Mouse (Mus musculus): ENCODE measurements around the gene Nxnl1.

Gene Nxnl1

DNA sequence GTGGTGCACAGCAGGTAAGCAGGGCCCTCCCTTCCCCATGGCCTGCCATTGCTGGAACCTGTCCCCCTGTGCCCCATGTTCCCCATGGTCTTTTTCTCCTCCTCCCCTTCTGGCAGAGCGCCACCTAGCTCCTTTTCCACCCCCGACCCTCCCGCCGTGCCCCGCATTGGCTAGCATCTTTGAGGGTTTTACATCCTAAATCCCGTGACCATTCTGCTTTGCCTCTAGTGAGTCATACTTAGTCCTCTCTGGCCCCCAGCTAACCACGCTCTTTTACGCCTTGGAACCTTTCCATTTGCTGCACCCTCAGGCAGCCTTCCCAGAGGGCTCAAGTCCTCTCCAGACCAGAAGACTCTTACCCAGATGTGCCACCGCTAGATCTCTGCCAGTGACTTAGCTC, 13.8 kb upstream of the Nxnl1 start:
- DNase-seq = peak; percentile 12

DNA sequence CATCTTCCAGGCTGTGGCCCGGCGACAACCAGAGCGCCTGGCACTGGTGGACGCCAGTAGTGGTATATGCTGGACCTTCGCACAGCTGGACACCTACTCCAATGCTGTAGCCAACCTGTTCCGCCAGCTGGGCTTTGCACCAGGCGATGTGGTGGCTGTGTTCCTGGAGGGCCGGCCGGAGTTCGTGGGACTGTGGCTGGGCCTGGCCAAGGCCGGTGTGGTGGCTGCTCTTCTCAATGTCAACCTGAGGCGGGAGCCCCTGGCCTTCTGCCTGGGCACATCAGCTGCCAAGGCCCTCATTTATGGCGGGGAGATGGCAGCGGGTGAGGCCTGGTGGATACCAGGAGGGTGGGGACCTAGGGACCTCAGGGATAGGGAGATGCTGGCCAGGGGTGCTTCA, 13.1 kb upstream of the Nxnl1 start:
- DNase-seq = no peak

DNA sequence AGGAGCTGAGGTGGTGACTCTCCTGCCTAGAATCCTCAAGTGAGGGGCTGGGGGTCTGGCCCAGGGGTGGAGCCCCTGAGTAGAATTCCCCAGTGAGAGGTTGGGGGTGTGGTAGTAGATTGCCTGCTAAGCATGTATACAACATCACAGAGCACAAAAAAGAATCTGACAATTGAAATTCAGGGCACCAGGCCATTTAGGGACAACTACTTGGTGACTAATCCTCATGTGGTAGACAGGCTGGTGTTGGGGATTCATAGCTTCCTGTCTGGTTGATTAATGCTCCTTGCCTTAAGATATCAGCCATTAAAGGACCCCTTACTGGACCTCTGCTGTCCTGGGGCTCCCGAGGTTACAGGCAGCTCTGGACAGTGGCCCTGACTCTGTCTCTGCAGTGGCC, 12.6 kb upstream of the Nxnl1 start:
- DNase-seq = no peak

DNA sequence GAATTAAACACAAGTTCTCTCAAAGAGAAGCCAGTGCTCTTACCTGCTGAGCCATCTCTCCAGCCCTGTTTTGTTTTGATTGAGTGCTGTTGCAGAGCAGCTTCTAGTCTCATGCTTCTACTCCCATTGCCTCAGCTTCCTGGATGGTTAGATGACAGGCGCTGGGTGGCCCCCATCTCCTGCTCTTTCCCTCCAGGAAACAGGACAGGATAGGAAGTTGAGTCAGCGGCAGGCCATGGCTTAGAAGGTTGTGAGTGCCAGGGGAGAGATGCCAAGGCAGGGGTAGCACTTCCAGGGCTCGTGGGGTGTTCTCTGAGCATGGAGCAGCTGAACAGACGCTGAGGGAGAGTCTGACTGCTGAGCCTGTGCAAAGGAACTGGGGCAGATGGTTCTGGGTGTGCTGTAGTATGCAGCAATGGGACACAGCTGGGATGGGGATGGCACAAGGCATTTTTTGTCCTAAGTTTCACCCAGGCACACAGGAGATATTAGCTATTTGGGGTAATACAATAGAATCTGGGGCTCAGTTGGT, 11.5 kb upstream of the Nxnl1 start:
- no peak for DNase-seq

DNA sequence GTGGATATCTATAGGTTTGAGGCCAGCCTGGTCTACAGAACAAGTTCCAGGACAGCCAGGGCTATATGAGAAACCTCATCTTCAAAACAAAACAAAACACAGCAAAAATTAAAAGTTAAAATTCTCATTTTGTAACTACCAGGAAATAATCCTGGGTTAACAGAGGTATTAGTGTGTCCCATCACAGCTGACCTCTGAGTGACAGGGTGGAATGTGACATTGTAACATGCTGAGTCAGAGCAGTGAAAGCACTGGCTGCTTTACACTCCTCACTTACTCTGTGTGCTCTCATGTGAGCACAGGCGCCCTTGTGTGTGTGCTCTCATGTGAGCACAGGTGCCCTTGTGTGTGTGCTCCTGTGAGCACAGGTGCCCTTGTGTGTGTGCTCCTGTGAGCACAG, 8.6 kb upstream of the Nxnl1 start:
- no peak for DNase-seq

DNA sequence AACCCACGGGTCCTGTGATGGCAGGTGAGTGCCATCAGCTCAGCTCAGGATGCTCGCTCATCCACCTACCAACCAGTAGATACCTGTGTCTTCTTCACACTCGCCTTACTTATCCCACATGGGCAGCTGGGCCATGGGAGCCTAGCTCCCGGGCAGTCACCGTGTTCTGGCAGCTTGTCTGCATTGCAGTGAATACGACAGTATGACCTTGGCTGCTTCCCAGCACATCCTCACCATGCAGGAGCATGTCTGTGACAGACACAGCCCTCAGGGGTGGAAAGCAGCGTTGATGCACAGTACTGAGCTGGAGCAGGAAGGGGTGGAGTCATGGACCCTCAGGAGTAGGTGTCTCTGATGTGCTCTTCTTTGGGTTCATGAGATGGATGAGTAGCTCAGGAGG, 8.0 kb upstream of the Nxnl1 start:
- DNase-seq = no peak

DNA sequence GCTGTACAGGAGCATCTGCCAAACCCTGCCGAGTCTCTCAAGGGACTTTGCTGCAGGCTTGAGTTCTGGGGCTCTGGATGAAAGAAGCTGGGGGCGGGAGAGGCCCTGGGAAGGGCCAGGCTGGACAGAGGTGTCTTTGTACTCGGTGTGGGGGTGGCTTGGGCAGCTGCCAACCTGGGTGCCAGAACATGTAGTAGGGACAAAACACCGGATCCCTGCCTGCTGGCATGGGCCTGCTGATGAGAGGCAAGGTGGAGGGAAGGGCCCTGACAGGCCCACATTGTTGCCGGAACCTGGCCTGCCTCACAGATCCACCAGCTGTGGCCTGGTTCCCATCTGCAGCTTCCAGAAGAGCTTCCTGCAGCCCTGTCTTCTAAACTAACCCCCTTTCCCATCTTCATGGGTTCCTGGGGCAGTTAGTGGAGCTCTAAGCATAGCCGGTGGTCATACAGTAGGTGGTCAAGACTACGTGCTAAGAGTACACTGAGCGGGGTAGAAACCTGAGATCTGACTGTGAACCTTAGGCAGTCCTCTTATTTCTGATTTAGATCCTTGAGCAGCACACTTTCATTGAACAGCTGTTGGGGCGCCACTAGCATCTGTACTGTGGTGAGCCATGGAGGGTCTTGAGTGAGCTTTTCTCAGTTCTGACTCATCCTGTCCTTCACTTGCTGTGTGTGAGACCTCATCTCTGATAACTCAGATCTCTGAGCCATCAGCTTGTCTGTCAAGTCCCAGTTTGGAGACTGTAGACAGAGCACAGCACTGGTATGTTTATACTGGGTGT, 6.6 kb upstream of the Nxnl1 start:
- peak; percentile 10 for DNase-seq

DNA sequence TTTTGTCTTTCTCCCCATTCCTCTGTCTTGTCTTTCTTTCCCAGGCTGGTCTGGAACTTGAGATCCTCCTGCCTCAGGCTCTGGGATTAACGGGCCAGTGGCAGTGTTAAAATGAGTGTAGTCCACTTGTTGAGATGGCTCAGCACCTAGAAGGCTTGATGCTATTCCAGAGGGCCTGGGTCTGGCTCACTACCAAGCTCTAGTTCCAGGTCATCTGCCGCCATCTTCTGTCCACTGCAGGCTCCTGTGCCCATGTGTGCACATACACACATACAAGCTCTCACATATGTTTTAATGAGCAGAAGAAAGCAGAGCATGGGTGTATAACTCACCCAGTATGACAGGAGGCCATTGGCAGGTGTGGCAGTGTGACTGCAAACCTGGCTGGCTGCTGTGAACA, 5.7 kb upstream of the Nxnl1 start:
- peak; percentile 4 for DNase-seq

DNA sequence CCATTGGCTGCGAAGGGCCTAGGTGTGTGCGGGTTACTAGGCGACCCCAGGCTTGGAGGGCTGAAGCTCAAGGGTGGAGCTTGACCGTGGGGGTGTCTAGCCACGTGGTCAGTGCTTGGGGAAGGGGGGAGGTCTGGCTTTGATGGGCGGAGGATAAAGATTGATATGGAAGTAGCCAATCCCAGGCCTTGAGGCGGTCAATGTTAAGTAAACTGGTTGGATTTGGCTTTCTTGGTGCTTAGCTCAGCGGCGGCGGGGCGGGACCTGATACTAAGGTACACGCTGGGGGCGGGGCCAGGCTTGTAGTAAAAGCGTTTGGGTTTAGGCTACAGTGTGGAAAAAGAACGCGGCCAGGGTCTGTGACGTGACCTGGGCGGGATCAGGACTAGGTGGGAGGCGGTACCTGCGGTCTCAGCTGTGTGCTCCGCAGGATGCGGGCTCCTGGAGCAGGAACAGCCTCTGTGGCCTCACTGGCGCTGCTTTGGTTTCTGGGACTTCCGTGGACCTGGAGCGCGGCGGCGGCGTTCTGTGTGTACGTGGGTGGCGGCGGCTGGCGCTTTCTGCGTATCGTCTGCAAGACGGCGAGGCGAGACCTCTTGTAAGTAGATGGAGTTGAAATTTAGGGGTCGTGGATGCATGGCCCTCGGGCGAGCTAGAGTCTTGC, 4.0 kb upstream of the Nxnl1 start:
- peak; percentile 91 for DNase-seq

DNA sequence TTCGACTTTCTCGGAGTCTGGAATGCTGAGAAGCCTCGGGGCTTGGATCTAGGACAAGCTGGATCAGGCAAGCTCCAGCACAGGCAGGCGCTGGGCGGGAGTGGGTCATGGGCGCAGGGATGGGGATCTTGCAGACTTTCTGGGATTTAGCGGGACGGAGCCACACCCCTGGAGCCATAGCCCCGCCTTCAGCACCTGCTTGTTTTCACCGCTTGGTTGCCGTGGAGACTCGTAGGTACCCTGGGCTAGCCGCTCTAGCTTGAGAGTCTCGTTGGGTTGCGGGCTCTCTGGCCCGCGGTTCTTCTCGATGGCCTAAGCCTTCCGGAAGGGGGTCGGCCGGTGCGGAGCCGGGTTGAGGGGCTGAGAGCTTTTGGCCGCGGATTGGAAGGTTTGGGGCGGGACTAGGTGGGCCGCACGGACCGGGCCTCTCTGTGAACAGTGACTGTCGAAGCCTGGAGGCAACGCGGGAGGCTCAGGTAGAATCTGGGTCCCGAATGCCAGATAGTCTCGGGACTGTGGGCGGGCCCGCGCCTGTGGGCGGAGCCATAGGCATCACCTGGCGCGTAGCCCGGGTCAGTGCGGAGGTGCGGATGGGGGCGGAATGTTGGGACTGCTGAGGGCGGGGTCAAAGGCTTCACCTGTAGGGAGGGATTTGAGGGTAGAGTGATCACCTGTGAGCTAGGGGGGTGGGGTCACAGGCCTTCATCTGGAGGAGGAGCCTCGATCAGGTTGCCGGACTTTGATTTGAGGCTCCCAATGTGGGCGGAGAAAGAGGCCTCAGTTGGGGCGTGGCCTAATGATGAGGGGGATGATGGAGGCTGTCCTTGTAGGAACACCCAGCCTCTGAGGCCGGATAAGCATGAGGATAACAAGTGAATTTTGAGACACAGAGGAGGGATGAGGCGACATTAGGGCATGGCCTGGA, 3.2 kb upstream of the Nxnl1 start:
- DNase-seq = peak; percentile 66

DNA sequence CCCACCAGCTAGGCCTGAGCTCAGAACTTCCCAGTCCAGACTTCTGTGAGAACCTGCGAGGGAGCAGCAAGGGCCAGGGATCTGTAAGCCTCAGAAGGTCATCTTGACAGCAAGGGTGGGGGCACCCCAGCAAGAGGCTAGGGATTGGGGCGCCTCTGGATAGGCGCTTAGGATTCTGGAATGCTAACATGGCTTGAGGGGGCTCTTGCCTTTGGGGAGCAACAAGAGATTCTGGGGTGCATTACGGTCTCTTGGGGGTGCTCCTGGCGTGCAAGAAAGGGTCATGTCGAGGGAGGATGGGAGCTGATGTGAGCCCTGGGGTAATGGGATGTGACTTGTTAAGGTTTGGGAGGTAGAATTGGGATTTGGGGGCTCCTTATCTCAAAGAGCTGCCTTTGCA, 2.5 kb upstream of the Nxnl1 start:
- peak; percentile 6 for DNase-seq

DNA sequence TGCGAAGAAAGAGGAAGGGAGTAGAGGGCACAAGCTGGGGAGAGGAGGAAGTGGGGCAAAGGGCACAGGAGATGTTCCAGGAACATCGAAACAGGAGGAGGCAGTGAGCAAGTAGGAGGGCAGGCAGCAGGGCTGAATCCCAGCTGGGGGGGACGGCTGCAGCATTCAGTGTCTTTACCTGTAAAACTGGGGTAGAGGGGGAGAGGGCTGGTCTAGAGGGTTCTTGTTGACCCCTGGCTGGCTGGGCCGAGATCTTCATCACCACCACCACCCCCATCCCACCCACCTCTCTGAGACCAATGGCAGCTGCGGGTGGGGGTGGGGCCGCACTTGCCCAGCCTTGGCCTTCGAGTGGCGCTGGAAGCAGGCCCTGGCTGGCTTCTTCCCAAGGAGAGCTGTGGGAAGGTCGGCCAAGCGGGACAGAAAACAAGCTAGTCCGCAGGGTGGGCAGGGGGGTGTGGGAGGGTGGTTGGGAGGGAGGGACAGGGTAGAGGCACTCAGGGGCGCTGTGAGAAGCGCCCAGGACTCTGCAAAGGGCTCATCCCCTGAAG, 2.1 kb upstream of the Nxnl1 start, which contains the start of gene Slc27a1:
TSS of gene Slc27a1 (plus strand) at position 496 of the 551 bp plus-strand sequence.
- peak; percentile 5 for DNase-seq

DNA sequence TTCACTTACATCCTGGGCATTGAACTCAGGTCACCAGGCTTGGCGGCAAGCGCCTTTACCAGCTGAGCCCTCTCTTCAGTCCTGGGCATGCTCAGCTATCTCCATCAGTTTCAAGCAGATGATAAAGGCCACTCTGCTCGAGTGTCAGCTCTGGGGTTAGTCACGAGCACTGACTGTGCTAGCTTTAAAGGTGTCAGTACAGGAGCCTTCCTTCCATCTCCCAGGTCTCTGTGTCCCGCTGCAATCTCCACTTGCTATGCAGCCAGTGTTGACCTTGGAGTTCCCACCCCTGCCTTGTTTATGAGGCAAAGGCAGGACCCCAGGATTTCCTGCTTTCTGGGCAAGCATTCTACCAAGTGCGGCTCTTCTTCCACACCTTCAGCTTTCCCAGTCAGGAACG, 1.2 kb upstream of the Nxnl1 start:
- no peak for DNase-seq

DNA sequence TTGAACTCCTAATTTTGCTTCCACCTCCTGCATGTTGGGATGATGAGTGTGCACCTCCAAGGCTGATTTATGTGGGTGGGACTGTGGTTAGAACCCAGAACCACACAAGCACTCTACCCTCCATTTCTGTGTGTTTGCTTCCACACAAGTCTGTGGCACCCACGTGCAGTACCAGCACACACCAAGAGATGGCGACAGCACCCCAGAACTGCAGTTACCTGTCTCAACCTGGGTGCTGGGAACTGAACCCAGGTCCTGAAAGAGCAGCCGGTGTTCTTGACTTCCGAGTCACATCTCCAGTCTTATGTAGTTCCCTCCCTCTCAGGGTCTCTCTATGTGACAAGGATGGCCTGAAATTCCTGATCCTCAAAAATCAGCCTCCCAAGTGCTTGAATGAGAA, 2.4 kb downstream of the Nxnl1 start:
- peak; percentile 25 for DNase-seq

DNA sequence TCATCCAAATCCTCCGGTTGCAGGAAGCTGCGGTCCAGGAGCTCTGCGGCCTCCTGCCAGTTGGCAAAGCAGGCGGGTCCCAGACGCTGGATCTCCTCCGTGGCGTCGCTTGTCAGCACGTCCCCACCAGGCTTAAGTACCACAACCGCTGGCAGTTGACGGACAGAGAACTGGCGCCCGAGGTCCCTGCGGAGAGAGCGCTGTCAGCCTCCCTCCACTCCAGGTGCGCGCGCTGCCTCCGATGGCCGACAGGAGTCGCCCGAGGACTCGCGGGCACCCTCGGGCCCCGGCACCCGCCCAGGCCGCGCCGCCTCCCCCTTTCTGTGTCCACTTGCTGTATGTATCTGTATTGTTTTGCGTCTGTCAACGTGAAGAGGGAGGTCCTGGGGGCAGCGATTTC, 3.6 kb downstream of the Nxnl1 start:
- peak; percentile 90 for DNase-seq

DNA sequence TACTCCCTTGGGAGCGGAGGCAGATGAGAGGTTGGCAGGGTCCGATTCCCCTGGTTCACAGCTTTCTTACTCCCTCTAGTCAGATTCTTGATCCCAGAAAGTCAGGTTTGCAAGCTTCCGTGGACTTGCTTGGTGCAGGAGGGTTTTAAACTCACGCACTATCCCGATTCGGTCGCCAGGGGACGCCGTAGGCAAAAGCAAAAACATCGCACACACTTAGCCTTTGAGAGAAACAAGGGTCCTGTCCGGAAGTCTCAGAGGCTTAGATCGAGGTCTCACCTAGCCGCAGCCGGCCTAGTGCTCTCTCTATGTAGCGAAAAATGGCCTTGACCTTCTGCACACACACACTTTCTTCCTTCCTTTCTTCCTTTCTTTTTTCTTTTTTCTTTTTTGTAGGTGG, 5.0 kb downstream of the Nxnl1 start:
- peak; percentile 76 for DNase-seq

DNA sequence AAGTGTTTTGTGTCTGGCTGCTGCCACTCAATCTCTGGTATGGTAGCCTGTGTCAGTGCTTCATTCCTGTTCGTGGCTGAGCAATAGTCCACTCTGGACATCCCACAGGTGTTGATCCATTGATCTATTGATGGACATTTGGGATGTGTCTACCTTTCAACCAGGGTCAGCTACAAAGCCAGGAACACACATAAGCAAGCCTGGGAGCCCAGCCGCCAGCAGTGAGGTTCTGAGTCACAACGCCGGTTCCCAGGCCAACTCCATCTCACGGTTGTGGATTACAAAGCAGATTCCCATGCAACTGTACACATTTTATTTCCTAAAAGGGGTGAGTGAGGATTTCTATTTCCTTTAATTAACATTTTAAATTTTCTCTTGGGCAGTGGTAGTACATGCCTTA, 5.6 kb downstream of the Nxnl1 start:
- no peak for DNase-seq

DNA sequence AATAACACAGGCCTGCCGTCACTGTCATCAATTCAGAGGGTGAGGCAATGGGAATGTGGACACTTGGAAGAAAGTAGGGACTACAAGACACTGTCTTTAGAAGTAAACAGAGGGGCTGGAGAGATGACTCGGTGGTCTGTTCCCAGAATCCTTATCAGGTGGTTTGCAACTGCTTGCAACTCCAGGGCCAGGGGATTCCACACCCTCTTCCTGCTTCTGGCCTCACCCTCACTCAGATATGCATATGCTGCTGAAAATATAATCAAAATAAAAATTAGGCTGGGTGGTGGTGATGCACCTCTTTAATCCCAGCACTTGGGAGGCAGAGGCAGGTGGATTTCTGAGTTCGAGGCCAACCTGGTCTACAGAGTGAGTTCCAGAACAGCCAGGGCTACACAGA, 6.3 kb downstream of the Nxnl1 start:
- DNase-seq = no peak

DNA sequence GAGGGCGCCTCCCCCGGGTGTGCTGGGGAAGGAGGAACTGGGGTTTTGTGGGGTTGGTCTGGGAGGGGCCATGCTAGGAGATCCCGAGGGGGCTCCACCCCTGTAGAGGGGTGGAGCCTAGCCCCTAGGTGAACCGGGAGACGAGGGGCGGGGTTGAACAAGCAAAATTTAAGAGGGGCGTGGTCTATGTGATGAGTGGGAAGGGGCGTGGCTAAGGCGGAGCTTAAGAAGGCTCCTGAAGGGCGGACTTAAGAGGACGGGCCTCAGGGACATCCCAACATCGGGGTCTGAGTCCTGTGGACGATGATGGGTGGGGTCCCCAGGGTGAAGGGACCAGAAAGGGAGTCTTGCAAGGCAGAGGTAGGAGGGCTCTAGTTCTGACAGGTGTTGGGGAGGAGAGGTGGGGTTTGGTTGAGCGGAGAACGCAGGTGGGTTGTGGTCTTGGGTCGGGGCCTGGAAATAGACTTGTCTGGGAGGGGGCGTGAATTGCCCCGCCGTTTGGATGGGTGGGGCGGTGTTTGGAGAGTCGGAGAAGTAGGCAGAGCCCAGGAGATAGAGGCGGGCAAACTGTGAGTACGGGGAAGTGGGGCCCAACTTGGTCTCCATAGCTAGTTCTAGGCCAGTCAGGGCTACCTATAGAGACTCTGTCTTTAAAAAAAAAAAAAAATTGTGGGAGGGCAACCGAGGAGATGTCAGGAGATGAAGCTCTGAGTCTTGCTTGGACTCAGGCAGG, 7.3 kb downstream of the Nxnl1 start:
- peak; percentile 91 for DNase-seq

DNA sequence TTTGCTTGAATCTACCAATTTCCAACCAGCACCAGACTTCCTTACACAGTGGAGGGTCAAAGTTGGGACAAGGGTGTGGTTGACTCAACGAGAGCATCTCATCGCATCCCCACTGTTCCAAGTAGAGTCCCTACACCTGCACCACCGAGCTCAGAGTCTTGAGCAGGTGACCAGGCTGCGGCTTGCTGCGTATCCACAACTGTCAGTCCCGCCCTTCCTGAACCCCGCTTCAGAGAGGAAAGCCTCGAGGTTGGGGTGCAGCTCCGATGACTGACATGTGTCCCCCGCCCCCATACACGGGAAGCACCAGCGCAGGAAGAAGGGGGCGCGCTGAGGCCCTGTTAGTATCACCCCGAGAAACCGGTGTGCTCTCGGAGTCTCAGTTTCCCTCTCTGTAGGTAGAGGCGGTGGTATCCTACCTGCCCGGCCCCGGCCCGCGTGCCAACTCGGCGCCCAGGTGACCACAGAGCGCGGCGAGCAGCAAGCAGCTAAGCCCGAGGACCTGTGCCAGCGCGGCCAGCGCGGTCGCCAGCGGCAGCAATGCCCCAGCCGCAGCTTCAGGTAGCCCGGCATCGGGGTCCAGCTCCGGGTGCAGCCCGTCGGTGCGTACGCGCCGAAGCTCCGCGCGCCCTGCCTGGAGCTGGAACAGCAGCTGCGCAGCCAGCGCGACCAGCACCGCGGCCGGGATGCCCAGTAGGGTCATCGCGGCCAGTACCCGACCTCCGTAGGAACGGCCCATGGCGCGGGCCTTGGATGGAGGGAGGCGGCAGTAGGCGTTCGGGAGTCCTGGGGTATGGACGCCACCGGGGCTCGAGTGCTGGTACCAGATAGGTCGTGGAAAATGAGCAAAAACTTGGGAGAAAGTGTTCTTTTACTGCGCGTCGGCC, 8.1 kb downstream of the Nxnl1 start, which contains the start of gene Tmem221:
TSS of gene Tmem221 (minus strand) at position 801 of the 887 bp plus-strand sequence.
- DNase-seq = peak; percentile 83

DNA sequence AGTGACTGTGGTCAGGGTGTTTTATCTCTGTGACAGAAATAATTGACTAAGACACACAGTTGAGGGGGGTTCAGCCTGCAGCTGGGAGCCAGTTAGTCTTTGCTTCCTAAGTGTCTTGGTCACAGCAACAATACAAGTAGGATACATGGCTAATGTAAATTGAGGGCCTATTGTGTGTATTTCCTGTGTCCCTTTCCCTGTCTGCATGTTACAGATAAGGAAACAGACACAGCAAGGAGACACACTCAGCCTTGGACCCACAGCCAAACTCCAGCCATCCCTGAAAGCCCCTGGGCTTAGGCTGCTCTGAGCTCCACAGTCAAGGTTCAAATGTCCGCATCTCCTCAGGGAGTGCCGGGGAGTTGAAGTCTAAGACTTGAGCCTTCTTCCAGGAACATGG, 11.8 kb downstream of the Nxnl1 start:
- no peak for DNase-seq

All from thymus, postnatal 14 days (tissue).